Mouse (Mus musculus) kidney, adult 2 months (tissue): ENCODE results near the gene Dgkb. TPM values are rescaled to one million over a fixed set of nuclear protein-coding genes. Genes with fewer than 3 reads are reported as not detected.

Experiments
- DNase-seq: peaks from one replicate; pipeline ENCODE4 v3.0.0; 2021
- H3K27ac ChIP-seq: fragments of 200-500 bp; 2 replicates; pipeline ENCODE4 v1.5.1; 2012; ENCODE audit warnings: low read depth, low read length, control low read depth, inconsistent platforms; ENCODE audit not compliant: insufficient read depth
- H3K27me3 ChIP-seq: fragments of 200-500 bp; replicated peaks from 2 replicates; pipeline ENCODE4 v1.6.1; 2012; ENCODE audit warnings: mild to moderate bottlenecking, moderate library complexity, low read length, inconsistent platforms; ENCODE audit not compliant: control insufficient read depth, insufficient read depth
- H3K36me3 ChIP-seq: fragments of 200-500 bp; 2 replicates; pipeline ENCODE4 v1.6.1; 2012; ENCODE audit warnings: mild to moderate bottlenecking, moderate library complexity, low read length, inconsistent platforms; ENCODE audit not compliant: control insufficient read depth, insufficient read depth
- H3K4me1 ChIP-seq: fragments of 200-500 bp; 2 replicates; pipeline ENCODE4 v1.6.1; 2011; ENCODE audit warnings: low read length; ENCODE audit not compliant: control insufficient read depth, insufficient read depth
- H3K4me3 ChIP-seq: fragments of 200-500 bp; 2 replicates; pipeline ENCODE4 v1.5.1; 2011; ENCODE audit warnings: mild to moderate bottlenecking, low read depth, low read length, control low read depth; ENCODE audit not compliant: insufficient read depth
- CTCF ChIP-seq: fragments of 200-500 bp; conservative IDR thresholded peaks from 2 replicates; pipeline ENCODE4 v1.5.1; 2011; ENCODE audit warnings: low read depth, mild to moderate bottlenecking, control low read depth, low read length, moderate library complexity, mixed read lengths; ENCODE audit not compliant: insufficient read depth, insufficient read length
- POLR2A ChIP-seq: fragments of 200-500 bp; IDR thresholded peaks from one replicate; pipeline ENCODE4 v1.6.1; 2011; ENCODE audit warnings: low read depth, low read length, control low read depth
- WGBS: fragments of 180-500 bp; shearing (Covaris S2); methylation state at CpG from one replicate; pipeline ENCODE4 v1.1.7; 2018; 5-methylcytosine and 5-hydroxymethylcytosine counted together
- polyA plus RNA-seq: library from polyadenylated mRNA; depleted of rRNA; stranded (reverse); fragments of >200 nt; gene quantifications from 2 replicates; pipeline ENCODE4 v1.2.3, GENCODE M21; 2012

Gene Dgkb
- polyA plus RNA-seq, 1 experiment: 0.42 TPM

GRCm38 (mm10) chr12:38500931-38501330 lies 683.4 kb downstream of the Dgkb start:
- H3K4me1 ChIP-seq: no peaks in the 10 kb centered on the region
- no peaks in the 10 kb centered on the region for H3K27me3 ChIP-seq
- no peak overlapping the region for H3K4me3 ChIP-seq
- 74% methylated on average over 3 of the region's 3 CpGs for whole genome bisulfite sequencing
- no peak for TF ChIP-seq POLR2A
- no peak for TF ChIP-seq CTCF
- no peaks in the 10 kb centered on the region for H3K36me3 ChIP-seq
- H3K27ac ChIP-seq: no peak overlapping the region
- DNase-seq: no peak

GRCm38 (mm10) chr12:38508195-38508594 lies 690.7 kb downstream of the Dgkb start:
- no peaks in the 10 kb centered on the region for H3K36me3 ChIP-seq
- no peaks in the 10 kb centered on the region for H3K4me1 ChIP-seq
- TF ChIP-seq CTCF (no peak), POLR2A (no peak)
- DNase-seq: no peak
- no peaks in the 10 kb centered on the region for H3K27me3 ChIP-seq
- no peak overlapping the region for H3K4me3 ChIP-seq
- WGBS: 67% methylated on average over 1 of the region's 1 CpGs
- no peak overlapping the region for H3K27ac ChIP-seq

- no peak for DNase-seq
- TF ChIP-seq POLR2A (no peak), CTCF (no peak)
- H3K27me3 ChIP-seq: no peaks in the 10 kb centered on the region
- no peaks in the 10 kb centered on the region for H3K4me1 ChIP-seq
- WGBS: 57% methylated on average over 4 of the region's 4 CpGs
- no peaks in the 10 kb centered on the region for H3K36me3 ChIP-seq
- H3K27ac ChIP-seq: no peak overlapping the region
- H3K4me3 ChIP-seq: no peak overlapping the region
Observed at GRCm38 (mm10) chr12:38545431-38545830, 727.9 kb downstream of the Dgkb start.

- no peak overlapping the region for H3K27ac ChIP-seq
- H3K4me1 ChIP-seq: no peaks in the 10 kb centered on the region
- no peak for TF ChIP-seq POLR2A
- 83% methylated on average over 6 of the region's 6 CpGs for WGBS
- no peaks in the 10 kb centered on the region for H3K36me3 ChIP-seq
- H3K4me3 ChIP-seq: no peak overlapping the region
- H3K27me3 ChIP-seq: no peaks in the 10 kb centered on the region
- DNase-seq: no peak
Observed at GRCm38 (mm10) chr12:38577141-38577540, 759.6 kb downstream of the Dgkb start.

GRCm38 (mm10) chr12:38579191-38579817 lies 761.8 kb downstream of the Dgkb start:
- no peak for DNase-seq
- no peak overlapping the region for H3K4me3 ChIP-seq
- H3K4me1 ChIP-seq: no peaks in the 10 kb centered on the region
- 79% methylated on average over 5 of the region's 5 CpGs for WGBS
- no peak for TF ChIP-seq POLR2A
- TF ChIP-seq CTCF: no peak
- H3K36me3 ChIP-seq: no peaks in the 10 kb centered on the region
- H3K27me3 ChIP-seq: no peaks in the 10 kb centered on the region
- H3K27ac ChIP-seq: no peak overlapping the region

- Histone ChIP-seq H3K4me3 (no peak overlapping the region), H3K27ac (no peak overlapping the region), H3K36me3 (no peaks in the 10 kb centered on the region), H3K4me1 (no peaks in the 10 kb centered on the region), H3K27me3 (no peaks in the 10 kb centered on the region)
- no peak for TF ChIP-seq CTCF
- no peak for TF ChIP-seq POLR2A
- WGBS: 79% methylated on average over 4 of the region's 4 CpGs
- no peak for DNase-seq
Observed at GRCm38 (mm10) chr12:38586368-38586865, 768.9 kb downstream of the Dgkb start.

- no peaks in the 10 kb centered on the region for H3K36me3 ChIP-seq
- no peak overlapping the region for H3K4me3 ChIP-seq
- DNase-seq: no peak
- no peaks in the 10 kb centered on the region for H3K27me3 ChIP-seq
- no peak overlapping the region for H3K27ac ChIP-seq
- no peaks in the 10 kb centered on the region for H3K4me1 ChIP-seq
- TF ChIP-seq POLR2A: no peak
- TF ChIP-seq CTCF: no peak
Observed at GRCm38 (mm10) chr12:38589951-38590350, 772.4 kb downstream of the Dgkb start.
